In the genomic region with DNA sequence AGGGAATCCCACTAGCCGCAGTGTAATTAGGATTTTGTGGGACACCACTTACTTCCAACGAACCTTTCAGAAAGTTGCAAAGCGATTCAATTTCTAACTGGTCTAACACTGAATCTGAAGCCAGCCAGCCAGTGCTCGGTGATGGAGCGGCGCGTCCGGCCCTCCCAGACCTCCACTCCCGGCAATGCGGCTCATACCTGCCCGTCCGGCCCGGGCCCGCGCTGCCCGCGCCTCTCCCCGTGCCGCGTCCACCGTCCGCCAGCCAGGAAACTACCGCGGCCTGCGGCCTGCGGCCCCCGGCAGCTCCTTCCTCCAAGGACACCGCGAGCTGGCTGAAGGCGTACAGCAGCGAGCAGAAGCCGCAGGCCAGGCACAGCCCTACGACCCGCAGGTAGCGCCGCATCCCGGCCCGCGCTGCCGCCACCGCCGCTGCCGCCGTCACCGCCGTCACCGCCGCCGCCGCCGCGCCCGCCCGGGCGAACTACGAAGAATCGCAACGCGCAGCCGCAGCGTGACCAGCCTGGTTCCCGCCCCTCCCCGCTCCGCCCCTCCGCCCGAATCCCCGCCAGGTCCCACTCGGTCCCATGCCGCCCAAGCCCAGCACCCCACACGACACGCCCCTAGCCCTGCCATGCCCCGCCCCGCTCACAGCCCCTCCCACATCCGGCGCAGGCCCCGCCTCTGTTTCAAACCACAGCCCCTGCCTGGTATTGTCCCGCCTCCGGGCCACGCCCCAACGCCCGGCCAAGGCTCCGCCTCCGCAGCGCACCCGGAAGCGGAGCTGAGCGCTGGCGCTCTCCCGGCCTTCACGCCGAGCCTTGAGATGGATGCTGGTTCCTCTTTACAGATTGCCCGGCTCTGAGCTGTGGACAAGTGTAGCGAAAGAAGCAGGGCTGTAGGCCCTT, we compare ENCODE assay signal across 7 mouse cellular contexts. TPM values are rescaled to one million over a fixed set of nuclear protein-coding genes. Genes with fewer than 3 reads are reported as not detected.
DNase-seq lines count a peak whose midpoint lies in the region; ATAC-seq lines count a peak whose summit lies in the region.

A gene (minus strand): TSS at position 501 of the 905 bp plus-strand sequence.

- DNase-seq in adrenal gland, adult 2 months, result peak; percentile 100
- DNase-seq in embryo, embryonic 11.5 days (ENCODE audit: low read depth, low spot score), result peak; percentile 93
- DNase-seq in gastrocnemius, postnatal 36 days, result peak; percentile 100
- peak; percentile 97 to 99 for DNase-seq in left cerebral cortex, postnatal 25 days (ENCODE audit: low spot score in 2 of 2)
- DNase-seq in midbrain, embryonic 10.5 days (ENCODE audit: low spot score), result peak; percentile 100
- DNase-seq in right cerebral cortex, postnatal 4 days, result peak; percentile 98

- H3K27me3 ChIP-seq in intestine, embryonic 15.5 days (replicated peaks), result no peaks in the 10 kb centered on the region
- no peaks in the 10 kb centered on the region for H3K27me3 ChIP-seq in midbrain, embryonic 10.5 days (ENCODE audit: low read depth, poor library complexity, severe bottlenecking)

- no peaks in the 10 kb centered on the region for H3K36me3 ChIP-seq in intestine, embryonic 15.5 days
- peaks cover 12% of the 10 kb centered on the region for H3K36me3 ChIP-seq in midbrain, embryonic 10.5 days

- under 1% methylated on average over 72 of the region's 93 CpGs for WGBS in intestine, embryonic 15.5 days
- WGBS in midbrain, embryonic 10.5 days, result under 1% methylated on average over 91 of the region's 93 CpGs

- peak; percentile 98 for ATAC-seq in intestine, embryonic 15.5 days

- H3K4me1 ChIP-seq in intestine, embryonic 15.5 days (replicated peaks), result peaks cover 13% of the 10 kb centered on the region; the same call in 1 of the 2 replicates
- H3K4me1 ChIP-seq in midbrain, embryonic 10.5 days, result peaks cover 46% of the 10 kb centered on the region

- peak within 1 kb of the TSS; percentile 89 for H3K9ac ChIP-seq in intestine, embryonic 15.5 days

- H3K4me2 ChIP-seq in intestine, embryonic 15.5 days (replicated peaks), result peak within 1 kb of the TSS; percentile 79

- H3K9me3 ChIP-seq in intestine, embryonic 15.5 days, result no peaks in the 10 kb centered on the region
- no peaks in the 10 kb centered on the region for H3K9me3 ChIP-seq in midbrain, embryonic 10.5 days (replicated peaks)

- intact Hi-C loops in gastrocnemius, postnatal 36 days (cut with DNase I), result loop anchor here (5.0 kb wide), 2 partner anchors 62 to 122 kb away; a partner anchor contains a TSS
- intact Hi-C loops in left cerebral cortex, postnatal 25 days (cut with DNase I), result loop anchor here (2.0 to 5.0 kb wide), 2 partner anchors 62 to 124 kb away; a partner anchor contains a TSS

- H3K27ac ChIP-seq in intestine, embryonic 15.5 days, result peak within 1 kb of the TSS; percentile 89
- peak within 1 kb of the TSS; percentile 94 for H3K27ac ChIP-seq in midbrain, embryonic 10.5 days (replicated peaks)

- peak within 1 kb of the TSS; percentile 74 for H3K4me3 ChIP-seq in intestine, embryonic 15.5 days (replicated peaks)
- H3K4me3 ChIP-seq in midbrain, embryonic 10.5 days, result peak within 1 kb of the TSS; percentile 85

RNA-seq across cellular contexts. Expression of the gene that starts here (rescaled TPM):
- 10 to 100 TPM; 22.5 to 46.4 TPM for total RNA-seq in adrenal gland, adult 2 months (2021)
- 1.2 and 2.2 TPM in 2 replicates for polyA plus RNA-seq in adrenal gland, adult 2 months (2012; rRNA removed)
- 1 to 10 TPM; 4.9 to 6.0 TPM for total RNA-seq in gastrocnemius, postnatal 36 days (2021)
- polyA plus RNA-seq in intestine, embryonic 15.5 days (2015; fragmentation: Nextera tagmentation; extraction: Ambion mirVana), result 10.2 and 10.8 TPM in 2 replicates
- 10 to 100 TPM in 1 of 2 experiments, 1 to 10 TPM in 1; 9.8 to 11.3 TPM for total RNA-seq in left cerebral cortex, postnatal 25 days (2021)
- 12.8 and 14.5 TPM in 2 replicates for polyA plus RNA-seq in midbrain, embryonic 10.5 days (2016; fragmentation: Nextera tagmentation; extraction: Ambion mirVana)

Comparison
In these comparisons a context has a peak if more than half of its experiments do, and no peak if none do; other contexts are left out.
1. Peak in every context shown above with its lines: DNase-seq, ATAC-seq, H3K4me3 ChIP-seq and H3K27ac ChIP-seq.